Mouse (Mus musculus): ENCODE measurements around the gene Mettl5.
"Not testable (repeated sequence)": the region's sequence is repeated elsewhere in the genome, so short reads cannot be mapped to it uniquely, and the experiment has no call there.

The Mettl5 gene

GRCm38 (mm10) chr2:69885451-69886305, at the start of gene Mettl5:
Gene Mettl5 (minus strand): TSS chr2:69885615.
- DNase-seq, result peak; percentile 89 to 92

- no peak for DNase-seq
These were observed 39.5 kb upstream of the Mettl5 start for GRCm38 (mm10) chr2:69924943-69925342.

- no peak for DNase-seq
These were observed 31.9 kb upstream of the Mettl5 start for GRCm38 (mm10) chr2:69917301-69917700.

- no peak for DNase-seq
These were observed 27.4 kb upstream of the Mettl5 start for GRCm38 (mm10) chr2:69912801-69913200.

- not testable (repeated sequence) for DNase-seq
These were observed 22.0 kb upstream of the Mettl5 start for GRCm38 (mm10) chr2:69907394-69907793.

- DNase-seq, result no peak
These were observed 18.1 kb upstream of the Mettl5 start for GRCm38 (mm10) chr2:69903541-69903940.

- DNase-seq, result peak; percentile 29 to 58
These were observed 12.5 kb upstream of the Mettl5 start for GRCm38 (mm10) chr2:69897618-69898575.

- DNase-seq, result peak; percentile 99
These were observed 11.7 kb upstream of the Mettl5 start, which contains the start of gene Ubr3 for GRCm38 (mm10) chr2:69897039-69897617. Gene Ubr3 (plus strand): TSS chr2:69897246.

- no peak for DNase-seq
These were observed 10.8 kb upstream of the Mettl5 start for GRCm38 (mm10) chr2:69896224-69896581.

GRCm38 (mm10) chr2:69895502-69896223, 10.2 kb upstream of the Mettl5 start:
- DNase-seq, result peak in 1 of 2 experiments; percentile 17

GRCm38 (mm10) chr2:69893891-69894290, 8.5 kb upstream of the Mettl5 start:
- DNase-seq, result no peak

- DNase-seq, result no peak
These were observed 7.7 kb upstream of the Mettl5 start for GRCm38 (mm10) chr2:69893145-69893544.

- no peak for DNase-seq
These were observed 5.4 kb upstream of the Mettl5 start for GRCm38 (mm10) chr2:69890843-69891242.

GRCm38 (mm10) chr2:69888957-69889356, 3.5 kb upstream of the Mettl5 start:
- DNase-seq, result no peak

- DNase-seq, result no peak
These were observed 365 bp downstream of the Mettl5 start for GRCm38 (mm10) chr2:69885050-69885449.

- DNase-seq, result no peak
These were observed 834 bp downstream of the Mettl5 start for GRCm38 (mm10) chr2:69884581-69884980.

- peak; percentile 5 to 12 for DNase-seq
These were observed 1.4 kb downstream of the Mettl5 start for GRCm38 (mm10) chr2:69883990-69884391.

- DNase-seq, result no peak
These were observed 23.2 kb downstream of the Mettl5 start for GRCm38 (mm10) chr2:69862117-69862657.

GRCm38 (mm10) chr2:69861485-69862091, 23.8 kb downstream of the Mettl5 start, which contains the start of gene Ssb:
Gene Ssb (plus strand): TSS chr2:69861562.
- DNase-seq, result peak; percentile 92 to 95

- peak; percentile 30 to 40 for DNase-seq
These were observed 24.4 kb downstream of the Mettl5 start for GRCm38 (mm10) chr2:69860972-69861452.

- no peak for DNase-seq
These were observed 27.5 kb downstream of the Mettl5 start for GRCm38 (mm10) chr2:69857882-69858281.
